Mouse (Mus musculus) layer of hippocampus, adult 2 months (tissue): ENCODE results near the gene Tmem79. TPM values are rescaled to one million over a fixed set of nuclear protein-coding genes. Genes with fewer than 3 reads are reported as not detected.
"Not testable (repeated sequence)": the region's sequence is repeated elsewhere in the genome, so short reads cannot be mapped to it uniquely, and the experiment has no call there.

Source experiments
- DNase-seq, 2 experiments: peaks; one replicate each; pipeline ENCODE4 v3.0.0; 2022; ENCODE audit warnings: low spot score in 2 of 2
- H3K27ac ChIP-seq: fragments of 200-600 bp; 2 replicates; pipeline ENCODE4 v1.8.1; 2022
- H3K4me3 ChIP-seq: fragments of 200-600 bp; 2 replicates; pipeline ENCODE4 v1.8.1; 2022; ENCODE audit warnings: mild to moderate bottlenecking
- CTCF ChIP-seq: fragments of 200-600 bp; conservative IDR thresholded peaks from 2 replicates; pipeline ENCODE4 v1.8.1; 2022; ENCODE audit warnings: antibody characterized with exemption, mild to moderate bottlenecking, moderate library complexity
- total RNA-seq, 2 experiments: library from RNA; stranded (reverse); gene quantifications; 2 replicates each; pipeline ENCODE4 v1.2.3; 2021

The Tmem79 gene
- total RNA-seq, 2 experiments from 2014 or later = 0.64 to 1.1 TPM

GRCm38 (mm10) chr3:88337367-88338020, 1.5 kb upstream of the Tmem79 start:
- no peak for DNase-seq
- Histone ChIP-seq H3K4me3 (peak overlapping the region; percentile 85), H3K27ac (peak overlapping the region; percentile 99)
- TF ChIP-seq CTCF = no peak

GRCm38 (mm10) chr3:88335436-88336053, 403 bp downstream of the Tmem79 start:
- peak overlapping the region; percentile 99 for H3K27ac ChIP-seq
- peak in 1 of 2 experiments; percentile 39 for DNase-seq
- H3K4me3 ChIP-seq = peak overlapping the region; percentile 85
- TF ChIP-seq CTCF = no peak

GRCm38 (mm10) chr3:88334902-88335435, 979 bp downstream of the Tmem79 start:
- DNase-seq = no peak
- Histone ChIP-seq H3K27ac (peak overlapping the region; percentile 99), H3K4me3 (peak overlapping the region; percentile 85)
- TF ChIP-seq CTCF = no peak

GRCm38 (mm10) chr3:88334029-88334658, 1.8 kb downstream of the Tmem79 start:
- no peak overlapping the region for H3K27ac ChIP-seq
- H3K4me3 ChIP-seq = no peak overlapping the region
- TF ChIP-seq CTCF = no peak
- DNase-seq = no peak

- Histone ChIP-seq H3K4me3 (no peak overlapping the region), H3K27ac (no peak overlapping the region)
- DNase-seq = no peak
- TF ChIP-seq CTCF = peak; percentile 82
Measured at GRCm38 (mm10) chr3:88331282-88331681, 4.7 kb downstream of the Tmem79 start.

GRCm38 (mm10) chr3:88328956-88329355, 7.0 kb downstream of the Tmem79 start:
- no peak overlapping the region for H3K27ac ChIP-seq
- no peak for DNase-seq
- no peak for TF ChIP-seq CTCF
- H3K4me3 ChIP-seq = no peak overlapping the region

GRCm38 (mm10) chr3:88324951-88325405, 11.0 kb downstream of the Tmem79 start, which contains the start of gene Glmp:
Glmp (plus strand) TSS chr3:88325023.
- Histone ChIP-seq H3K4me3 (peak within 1 kb of the TSS; percentile 89), H3K27ac (peak within 1 kb of the TSS; percentile 84)
- peak; percentile 55 to 56 for DNase-seq
- no peak for TF ChIP-seq CTCF

GRCm38 (mm10) chr3:88299172-88299571, 36.8 kb downstream of the Tmem79 start:
- no peak for TF ChIP-seq CTCF
- Histone ChIP-seq H3K27ac (no peak overlapping the region), H3K4me3 (no peak overlapping the region)
- no peak for DNase-seq

GRCm38 (mm10) chr3:88297321-88297851, 38.6 kb downstream of the Tmem79 start:
- Histone ChIP-seq H3K27ac (peak overlapping the region; percentile 96), H3K4me3 (peak overlapping the region; percentile 96)
- DNase-seq = peak; percentile 52 to 57
- no peak for TF ChIP-seq CTCF

GRCm38 (mm10) chr3:88296561-88297318, 39.2 kb downstream of the Tmem79 start, which contains the start of the genes Tsacc and Cct3:
Tsacc (minus strand) TSS chr3:88296999.
Cct3 (plus strand) TSS chr3:88297116.
- peak; percentile 93 to 98 for DNase-seq
- TF ChIP-seq CTCF = peak; percentile 55
- peak within 1 kb of the TSS; percentile 96 for H3K4me3 ChIP-seq
- H3K27ac ChIP-seq = peak within 1 kb of the TSS; percentile 96

GRCm38 (mm10) chr3:88296110-88296560, 39.8 kb downstream of the Tmem79 start:
- Histone ChIP-seq H3K4me3 (peak overlapping the region; percentile 96), H3K27ac (peak overlapping the region; percentile 88)
- DNase-seq = no peak
- no peak for TF ChIP-seq CTCF

GRCm38 (mm10) chr3:88295272-88295671, 40.7 kb downstream of the Tmem79 start:
- not testable (repeated sequence) for H3K4me3 ChIP-seq, H3K27ac ChIP-seq, DNase-seq
